Mouse (Mus musculus) heart, postnatal 0 days (tissue): Measurements from ENCODE around the gene Prkab2.

Experiments
- CTCF ChIP-seq: IDR thresholded peaks from 2 replicates; pipeline ENCODE4 v1.5.1; 2016; ENCODE audit warnings: antibody characterized with exemption, control low read depth, low read depth
- EP300 ChIP-seq: IDR thresholded peaks from 2 replicates; pipeline ENCODE4 v1.6.1; 2016; ENCODE audit warnings: antibody characterized with exemption, low read depth

GRCm38 (mm10) chr3:97682576-97682975, 24.6 kb downstream of the Prkab2 start:
- TF ChIP-seq EP300, result no peak
- no peak for TF ChIP-seq CTCF
